Mouse (Mus musculus): ENCODE results near the gene Aoc1.
A peak's percentile ranks its signal among the peaks of the same experiment; 100 is the strongest.

The Aoc1 gene

GRCm38 (mm10) chr6:48909229-48909628, 36.5 kb downstream of the Aoc1 start:
- DNase-seq (ENCODE audit: low spot score in 2 of 2): no peak

- DNase-seq (ENCODE audit: low spot score in 2 of 2): no peak
Measured at GRCm38 (mm10) chr6:48912033-48912432, 39.3 kb downstream of the Aoc1 start.

GRCm38 (mm10) chr6:48913587-48913986, 40.9 kb downstream of the Aoc1 start:
- no peak for DNase-seq (ENCODE audit: low spot score in 2 of 2)

GRCm38 (mm10) chr6:48929595-48929994, 56.9 kb downstream of the Aoc1 start, which contains the start of gene 1600015I10Rik:
Gene 1600015I10Rik, plus strand, starts transcription at chr6:48929895.
- DNase-seq (ENCODE audit: low spot score in 2 of 2): no peak

- no peak for DNase-seq (ENCODE audit: low spot score in 2 of 2)
Measured at GRCm38 (mm10) chr6:48949596-48949995, 76.9 kb downstream of the Aoc1 start.

GRCm38 (mm10) chr6:48950676-48951075, 78.0 kb downstream of the Aoc1 start:
- DNase-seq (ENCODE audit: low spot score in 2 of 2): no peak

GRCm38 (mm10) chr6:48951630-48952029, 78.9 kb downstream of the Aoc1 start:
- no peak for DNase-seq (ENCODE audit: low spot score in 2 of 2)

GRCm38 (mm10) chr6:48953220-48953619, 80.5 kb downstream of the Aoc1 start:
- no peak for DNase-seq (ENCODE audit: low spot score in 2 of 2)

- DNase-seq (ENCODE audit: low spot score in 2 of 2): no peak
Measured at GRCm38 (mm10) chr6:48954211-48954610, 81.5 kb downstream of the Aoc1 start.

GRCm38 (mm10) chr6:48954946-48955345, 82.2 kb downstream of the Aoc1 start:
- DNase-seq (ENCODE audit: low spot score in 2 of 2): peak in 1 of 2 experiments; percentile 26

GRCm38 (mm10) chr6:48956785-48957184, 84.1 kb downstream of the Aoc1 start:
- DNase-seq (ENCODE audit: low spot score in 2 of 2): no peak

GRCm38 (mm10) chr6:48958053-48958452, 85.4 kb downstream of the Aoc1 start:
- no peak for DNase-seq (ENCODE audit: low spot score in 2 of 2)

Measured in heart, adult 9 months (tissue).